Mouse (Mus musculus) MEL (cell line): ENCODE results near the gene Qrich1. TPM values are rescaled to one million over a fixed set of nuclear protein-coding genes. Genes with fewer than 3 reads are reported as not detected.
A peak's percentile ranks its signal among the peaks of the same experiment; 100 is the strongest.

Experiments
- DNase-seq: peaks from one replicate; pipeline ENCODE4 v3.0.0; 2011; ENCODE audit warnings: low read depth, low spot score
- H3K27ac ChIP-seq: 2 replicates; pipeline ENCODE4 v1.5.1; 2012; ENCODE audit warnings: low read depth, mild to moderate bottlenecking, control low read depth, low read length, moderate library complexity; ENCODE audit not compliant: control insufficient read depth
- H3K27me3 ChIP-seq, 2 experiments: fragments of 150-350 bp in 1 of 2; sonication (generic) in 1 of 2; 2 replicates each; pipeline ENCODE4 v1.6.1; 2012; ENCODE audit warnings: low read length in 2 of 2, mild to moderate bottlenecking in 2 of 2, improper control_type of control experiment in 1 of 2, moderate library complexity in 1 of 2; ENCODE audit not compliant: insufficient read depth in 2 of 2, control insufficient read depth in 1 of 2
- H3K36me3 ChIP-seq, 2 experiments: 2 replicates each; pipeline ENCODE4 v1.6.1; 2012 to 2014; ENCODE audit warnings: low read length in 2 of 2, improper control_type of control experiment in 1 of 2, inconsistent platforms in 1 of 2, mild to moderate bottlenecking in 1 of 2; ENCODE audit not compliant: insufficient read depth in 2 of 2, control insufficient read depth in 1 of 2
- H3K4me1 ChIP-seq, 2 experiments: fragments of 150-350 bp in 1 of 2; sonication (generic) in 1 of 2; 2 replicates each; pipeline ENCODE4 v1.6.1; 2012; ENCODE audit warnings: low read length in 2 of 2, improper control_type of control experiment in 1 of 2, mild to moderate bottlenecking in 1 of 2; ENCODE audit not compliant: insufficient read depth in 2 of 2, control insufficient read depth in 1 of 2
- H3K4me3 ChIP-seq, 2 experiments: fragments of 150-350 bp in 1 of 2; sonication (generic) in 1 of 2; 2 replicates each; pipeline ENCODE4 v1.5.1; 2012; ENCODE audit warnings: low read depth in 2 of 2, low read length in 2 of 2, mild to moderate bottlenecking in 2 of 2, moderate library complexity in 2 of 2, control low read depth in 1 of 2, improper control_type of control experiment in 1 of 2; ENCODE audit not compliant: control insufficient read depth in 1 of 2, insufficient read depth in 1 of 2
- H3K79me2 ChIP-seq: 2 replicates; pipeline ENCODE4 v1.6.1; 2012; ENCODE audit warnings: mild to moderate bottlenecking, low read length, moderate library complexity; ENCODE audit not compliant: control insufficient read depth, poor library complexity, insufficient read depth
- H3K9ac ChIP-seq: 2 replicates; pipeline ENCODE4 v1.6.1; 2012; ENCODE audit warnings: low read depth, mild to moderate bottlenecking, control low read depth, low read length, moderate library complexity; ENCODE audit not compliant: control insufficient read depth, poor library complexity, severe bottlenecking
- H3K9me3 ChIP-seq: fragments of 150-350 bp; sonication (generic); replicated peaks from 2 replicates; pipeline ENCODE4 v1.6.1; 2012; ENCODE audit warnings: mild to moderate bottlenecking, low read length, improper control_type of control experiment, moderate library complexity; ENCODE audit not compliant: insufficient read depth
- CHD1 ChIP-seq: IDR thresholded peaks from 2 replicates; pipeline ENCODE4 v1.6.1; 2012; ENCODE audit warnings: low read depth, mild to moderate bottlenecking, inconsistent platforms, low read length, improper control_type of control experiment
- CTCF ChIP-seq, 3 experiments: IDR thresholded peaks in 2 of 3; conservative IDR thresholded peaks in 1 of 3; 2 replicates each; pipeline ENCODE4 v1.5.1; 2011 to 2012; ENCODE audit warnings: low read length in 3 of 3, low read depth in 2 of 3, mild to moderate bottlenecking in 2 of 3, improper control_type of control experiment in 1 of 3, inconsistent platforms in 1 of 3, mixed read lengths in 1 of 3, moderate library complexity in 1 of 3; ENCODE audit not compliant: control insufficient read depth in 1 of 3, insufficient read depth in 1 of 3, poor library complexity in 1 of 3, severe bottlenecking in 1 of 3
- EP300 ChIP-seq, 2 experiments: IDR thresholded peaks; 2 replicates each; pipeline ENCODE4 v1.6.1; 2011; ENCODE audit warnings: improper control_type of control experiment in 2 of 2, low read length in 2 of 2, low read depth in 1 of 2, mild to moderate bottlenecking in 1 of 2
- ETS1 ChIP-seq: IDR thresholded peaks from 2 replicates; pipeline ENCODE4 v1.6.1; 2012; ENCODE audit warnings: low read depth, mild to moderate bottlenecking, inconsistent platforms, low read length, improper control_type of control experiment, moderate library complexity
- GABPA ChIP-seq: IDR thresholded peaks from 2 replicates; pipeline ENCODE4 v1.6.1; 2012; ENCODE audit warnings: low read depth, mild to moderate bottlenecking, inconsistent platforms, low read length, improper control_type of control experiment, moderate library complexity
- JUND ChIP-seq: IDR thresholded peaks from 2 replicates; pipeline ENCODE4 v1.6.1; 2011; ENCODE audit warnings: low read depth, mild to moderate bottlenecking, improper control_type of control experiment, low read length
- KAT2A ChIP-seq: conservative IDR thresholded peaks from 2 replicates; pipeline ENCODE4 v1.6.1; 2012; ENCODE audit warnings: low read depth, low read length, improper control_type of control experiment, inconsistent platforms
- MAFK ChIP-seq: IDR thresholded peaks from 2 replicates; pipeline ENCODE4 v1.6.1; 2011; ENCODE audit warnings: low read depth, mild to moderate bottlenecking, low read length, improper control_type of control experiment, borderline replicate concordance
- MAX ChIP-seq: IDR thresholded peaks from 2 replicates; pipeline ENCODE4 v1.6.1; 2011; ENCODE audit warnings: low read length, improper control_type of control experiment
- MEF2A ChIP-seq: IDR thresholded peaks from 2 replicates; pipeline ENCODE4 v1.6.1; 2014; ENCODE audit warnings: low read depth, mild to moderate bottlenecking, inconsistent platforms, low read length, improper control_type of control experiment; ENCODE audit not compliant: poor library complexity, insufficient replicate concordance, severe bottlenecking; ENCODE audit errors: extremely low read depth
- MXI1 ChIP-seq: IDR thresholded peaks from 2 replicates; pipeline ENCODE4 v1.6.1; 2011; ENCODE audit warnings: mild to moderate bottlenecking, low read depth, low read length, improper control_type of control experiment
- NELFE ChIP-seq: IDR thresholded peaks from 2 replicates; pipeline ENCODE4 v1.6.1; 2011; ENCODE audit warnings: low read depth, low read length, improper control_type of control experiment
- RCOR1 ChIP-seq: IDR thresholded peaks from 2 replicates; pipeline ENCODE4 v1.6.1; 2012; ENCODE audit warnings: low read depth, mild to moderate bottlenecking, inconsistent platforms, low read length, improper control_type of control experiment
- SMC3 ChIP-seq: IDR thresholded peaks from 2 replicates; pipeline ENCODE4 v1.6.1; 2011; ENCODE audit warnings: low read depth, low read length, improper control_type of control experiment
- TAL1 ChIP-seq: IDR thresholded peaks from 2 replicates; pipeline ENCODE4 v1.6.1; 2012; ENCODE audit warnings: mild to moderate bottlenecking, inconsistent platforms, low read length, moderate library complexity, mixed read lengths
- TCF12 ChIP-seq: IDR thresholded peaks from 2 replicates; pipeline ENCODE4 v1.6.1; 2014; ENCODE audit warnings: low read depth, mild to moderate bottlenecking, inconsistent platforms, low read length, improper control_type of control experiment, moderate library complexity
- UBTF ChIP-seq: IDR thresholded peaks from 2 replicates; pipeline ENCODE4 v1.6.1; 2012; ENCODE audit warnings: low read depth, mild to moderate bottlenecking, inconsistent platforms, low read length, improper control_type of control experiment, moderate library complexity, borderline replicate concordance; ENCODE audit not compliant: insufficient read depth
- USF1 ChIP-seq: IDR thresholded peaks from 2 replicates; pipeline ENCODE4 v1.6.1; 2014; ENCODE audit warnings: low read depth, mild to moderate bottlenecking, inconsistent platforms, low read length, improper control_type of control experiment, moderate library complexity
- USF2 ChIP-seq, 2 experiments: IDR thresholded peaks; 2 replicates each; pipeline ENCODE4 v1.6.1; 2011 to 2012; ENCODE audit warnings: improper control_type of control experiment in 2 of 2, low read length in 2 of 2, borderline replicate concordance in 1 of 2, inconsistent platforms in 1 of 2, low read depth in 1 of 2, mild to moderate bottlenecking in 1 of 2; ENCODE audit not compliant: insufficient read depth in 1 of 2
- ZKSCAN1 ChIP-seq: IDR thresholded peaks from 2 replicates; pipeline ENCODE4 v1.6.1; 2012; ENCODE audit warnings: low read depth, mild to moderate bottlenecking, inconsistent platforms, low read length, improper control_type of control experiment, moderate library complexity
- ZMIZ1 ChIP-seq: IDR thresholded peaks from 2 replicates; pipeline ENCODE4 v1.6.1; 2012; ENCODE audit warnings: low read depth, mild to moderate bottlenecking, inconsistent platforms, low read length, improper control_type of control experiment, moderate library complexity
- ZNF384 ChIP-seq: IDR thresholded peaks from 2 replicates; pipeline ENCODE4 v1.6.1; 2012; ENCODE audit warnings: low read depth, mild to moderate bottlenecking, inconsistent platforms, low read length, improper control_type of control experiment
- polyA plus RNA-seq, 2 experiments: library from polyadenylated mRNA; stranded (reverse) in 1 of 2; unstranded in 1 of 2; fragments of >175 nt in 1 of 2; fragments of >200 nt in 1 of 2; gene quantifications; 2 replicates each; pipeline versions ENCODE4 v1.2.1 to v1.2.4; 2012; ENCODE audit warnings: low replicate concordance in 2 of 2, low read depth in 1 of 2; ENCODE audit not compliant: insufficient read length in 2 of 2, insufficient read depth in 1 of 2, missing spikeins in 1 of 2
- total RNA-seq: library from RNA; depleted of rRNA; stranded (reverse); fragments of 300-350 nt; gene quantifications from 2 replicates; pipeline ENCODE4 v1.2.3, GENCODE M21; 2012

Qrich1 gene
- total and polyA plus RNA-seq, 3 experiments = 84.5 to 161 (median 126) TPM

- peak; percentile 83; the same call in 1 of the 2 replicates for TF ChIP-seq UBTF
- TF ChIP-seq MAX = 0 out of 2 replicates have a peak, but pooled peaks have one; percentile 62
- no peak; the same call in 1 of the 2 replicates for TF ChIP-seq KAT2A
- peak; percentile 55 for TF ChIP-seq TCF12
- TF ChIP-seq ETS1 = no peak; the same call in 1 of the 2 replicates
- TF ChIP-seq JUND = no peak
- no peak for TF ChIP-seq TAL1
- peak; percentile 79 to 89 (median 85) for TF ChIP-seq CTCF (IDR thresholded peaks at IDR 0.05 in 2 of 3, conservative IDR thresholded peaks at IDR 0.05 in 1 of 3; ENCODE audit: control insufficient read depth in 1 of 3, insufficient read depth in 1 of 3, low read depth in 2 of 3, low read length in 3 of 3, poor library complexity in 1 of 3, severe bottlenecking in 1 of 3)
- TF ChIP-seq ZKSCAN1 = no peak
- TF ChIP-seq ZMIZ1 = peak; percentile 97
- no peak for TF ChIP-seq MAFK
- TF ChIP-seq NELFE = peak; percentile 99
- TF ChIP-seq MXI1 = peak; percentile 85
- no peak for TF ChIP-seq MEF2A
- TF ChIP-seq ZNF384 = no peak
- TF ChIP-seq SMC3 = no peak
- no peak; the same call in 1 of the 2 replicates for TF ChIP-seq GABPA
- no peak for TF ChIP-seq USF1
- TF ChIP-seq EP300 (IDR thresholded peaks at IDR 0.05; ENCODE audit: low read depth in 1 of 2, low read length in 2 of 2) = peak in 1 of 2 experiments; percentile 83; a peak in 2 of 4 replicates
- TF ChIP-seq RCOR1 = no peak
- TF ChIP-seq, all 39 proteins: peak for 17
Measured at GRCm38 (mm10) chr9:108566815-108567776, 50.5 kb downstream of the Qrich1 start, which contains the start of gene Ndufaf3 (continued).

GRCm38 (mm10) chr9:108567931-108568419, 51.4 kb downstream of the Qrich1 start:
- no peaks in the 10 kb centered on the region for H3K9me3 ChIP-seq
- H3K4me3 ChIP-seq = peak overlapping the region; percentile 60 to 79
- peak overlapping the region; percentile 89 for H3K9ac ChIP-seq
- H3K27me3 ChIP-seq = no peaks in the 10 kb centered on the region
- no peak for DNase-seq
- H3K27ac ChIP-seq = peak overlapping the region; percentile 90
- H3K79me2 ChIP-seq = peaks cover 28% of the 10 kb centered on the region
- H3K4me1 ChIP-seq = peaks cover 0 to 35% of the 10 kb centered on the region in 2 experiments; a peak in 3 of 4 replicates
- peaks cover 2 to 23% of the 10 kb centered on the region in 2 experiments for H3K36me3 ChIP-seq
- TF ChIP-seq USF2 (IDR thresholded peaks at IDR 0.05; ENCODE audit: borderline replicate concordance in 1 of 2, insufficient read depth in 1 of 2, low read depth in 1 of 2, low read length in 2 of 2) (no peak), CHD1 (0 out of 2 replicates have a peak, but pooled peaks have one; percentile 67)
